Mouse (Mus musculus): Measurements from ENCODE around the gene Cdpf1. TPM values are rescaled to one million over a fixed set of nuclear protein-coding genes. Genes with fewer than 3 reads are reported as not detected.

Gene Cdpf1
- polyA plus RNA-seq, 1 experiment: 17.0 TPM

- TF ChIP-seq MYOG (IDR thresholded peaks at IDR 0.05; ENCODE audit: control insufficient read depth, extremely low read depth, insufficient read length): no peak
- TF ChIP-seq USF1 (IDR thresholded peaks at IDR 0.05; ENCODE audit: low read depth): no peak
- no peak for TF ChIP-seq MYOD1 (IDR thresholded peaks at IDR 0.05; ENCODE audit: control insufficient read depth, insufficient read length, low read depth)
- no peak for TF ChIP-seq FOSL1 (IDR thresholded peaks at IDR 0.05; ENCODE audit: insufficient read depth, low read length, poor library complexity, severe bottlenecking)
- no peak for TF ChIP-seq CTCF (IDR thresholded peaks at IDR 0.05; ENCODE audit: control insufficient read depth, insufficient read depth, insufficient read length)
- no peak for TF ChIP-seq MAX (IDR thresholded peaks at IDR 0.05)
- H3K27me3 ChIP-seq (ENCODE audit: control insufficient read depth, insufficient read depth, insufficient read length): peaks cover 63% of the 10 kb centered on the region
These were observed 37.1 kb downstream of the Cdpf1 start for GRCm38 (mm10) chr15:85774419-85774818.

GRCm38 (mm10) chr15:85772146-85772740 lies 39.3 kb downstream of the Cdpf1 start:
- no peak overlapping the region for H3K4me3 ChIP-seq (ENCODE audit: insufficient read depth, poor library complexity, severe bottlenecking)

More at GRCm38 (mm10) chr15:85774419-85774818, 37.1 kb downstream of the Cdpf1 start:
- Histone ChIP-seq H3ac (ENCODE audit: control insufficient read depth, insufficient read length, low read depth) (no peak overlapping the region), H3K79me3 (ENCODE audit: low read depth) (no peaks in the 10 kb centered on the region), H3K79me2 (ENCODE audit: control insufficient read depth, insufficient read depth) (no peaks in the 10 kb centered on the region), H3K36me3 (ENCODE audit: control insufficient read depth, insufficient read depth) (no peaks in the 10 kb centered on the region), H3K4me3 (ENCODE audit: insufficient read depth, poor library complexity, severe bottlenecking) (no peak overlapping the region)

GRCm38 (mm10) chr15:85771306-85772121 lies 40.0 kb downstream of the Cdpf1 start:
- TF ChIP-seq USF1 (IDR thresholded peaks at IDR 0.05; ENCODE audit: low read depth) (no peak), MYOD1 (IDR thresholded peaks at IDR 0.05; ENCODE audit: control insufficient read depth, insufficient read length, low read depth) (no peak), CTCF (IDR thresholded peaks at IDR 0.05; ENCODE audit: control insufficient read depth, insufficient read depth, insufficient read length) (no peak), CEBPB (IDR thresholded peaks at IDR 0.05; ENCODE audit: low read depth) (no peak), MAX (IDR thresholded peaks at IDR 0.05) (no peak), MYOG (IDR thresholded peaks at IDR 0.05; ENCODE audit: control insufficient read depth, extremely low read depth, insufficient read length) (no peak), FOSL1 (IDR thresholded peaks at IDR 0.05; ENCODE audit: insufficient read depth, low read length, poor library complexity, severe bottlenecking) (no peak)
- H3K36me3 ChIP-seq (ENCODE audit: control insufficient read depth, insufficient read depth): no peaks in the 10 kb centered on the region
- H3K27me3 ChIP-seq (ENCODE audit: control insufficient read depth, insufficient read depth, insufficient read length): peaks cover 77% of the 10 kb centered on the region
- H3K4me3 ChIP-seq (ENCODE audit: insufficient read depth, poor library complexity, severe bottlenecking): no peak overlapping the region
- no peaks in the 10 kb centered on the region for H3K79me3 ChIP-seq (ENCODE audit: low read depth)
- H3ac ChIP-seq (ENCODE audit: control insufficient read depth, insufficient read length, low read depth): no peak overlapping the region
- H3K79me2 ChIP-seq (ENCODE audit: control insufficient read depth, insufficient read depth): no peaks in the 10 kb centered on the region

More at GRCm38 (mm10) chr15:85772146-85772740, 39.3 kb downstream of the Cdpf1 start:
- TF ChIP-seq MAX (IDR thresholded peaks at IDR 0.05) (no peak), FOSL1 (IDR thresholded peaks at IDR 0.05; ENCODE audit: insufficient read depth, low read length, poor library complexity, severe bottlenecking) (no peak)
- Histone ChIP-seq H3K79me2 (ENCODE audit: control insufficient read depth, insufficient read depth) (no peaks in the 10 kb centered on the region), H3K79me3 (ENCODE audit: low read depth) (no peaks in the 10 kb centered on the region), H3K36me3 (ENCODE audit: control insufficient read depth, insufficient read depth) (no peaks in the 10 kb centered on the region), H3K27me3 (ENCODE audit: control insufficient read depth, insufficient read depth, insufficient read length) (peaks cover 81% of the 10 kb centered on the region), H3ac (ENCODE audit: control insufficient read depth, insufficient read length, low read depth) (no peak overlapping the region)

GRCm38 (mm10) chr15:85768991-85769390 lies 42.5 kb downstream of the Cdpf1 start:
- Histone ChIP-seq H3K36me3 (ENCODE audit: control insufficient read depth, insufficient read depth) (no peaks in the 10 kb centered on the region), H3ac (ENCODE audit: control insufficient read depth, insufficient read length, low read depth) (no peak overlapping the region), H3K79me3 (ENCODE audit: low read depth) (no peaks in the 10 kb centered on the region), H3K27me3 (ENCODE audit: control insufficient read depth, insufficient read depth, insufficient read length) (peaks cover 70% of the 10 kb centered on the region), H3K4me3 (ENCODE audit: insufficient read depth, poor library complexity, severe bottlenecking) (no peak overlapping the region), H3K79me2 (ENCODE audit: control insufficient read depth, insufficient read depth) (no peaks in the 10 kb centered on the region)
- TF ChIP-seq FOSL1 (IDR thresholded peaks at IDR 0.05; ENCODE audit: insufficient read depth, low read length, poor library complexity, severe bottlenecking) (no peak), CEBPB (IDR thresholded peaks at IDR 0.05; ENCODE audit: low read depth) (no peak), MYOD1 (IDR thresholded peaks at IDR 0.05; ENCODE audit: control insufficient read depth, insufficient read length, low read depth) (no peak), MAX (IDR thresholded peaks at IDR 0.05) (no peak), MYOG (IDR thresholded peaks at IDR 0.05; ENCODE audit: control insufficient read depth, extremely low read depth, insufficient read length) (no peak), USF1 (IDR thresholded peaks at IDR 0.05; ENCODE audit: low read depth) (no peak), CTCF (IDR thresholded peaks at IDR 0.05; ENCODE audit: control insufficient read depth, insufficient read depth, insufficient read length) (no peak)

GRCm38 (mm10) chr15:85766677-85767076 lies 44.8 kb downstream of the Cdpf1 start:
- no peaks in the 10 kb centered on the region for H3K79me3 ChIP-seq (ENCODE audit: low read depth)
- peaks cover 60% of the 10 kb centered on the region for H3K27me3 ChIP-seq (ENCODE audit: control insufficient read depth, insufficient read depth, insufficient read length)
- H3K4me3 ChIP-seq (ENCODE audit: insufficient read depth, poor library complexity, severe bottlenecking): no peak overlapping the region
- no peaks in the 10 kb centered on the region for H3K36me3 ChIP-seq (ENCODE audit: control insufficient read depth, insufficient read depth)
- TF ChIP-seq CEBPB (IDR thresholded peaks at IDR 0.05; ENCODE audit: low read depth): no peak
- TF ChIP-seq CTCF (IDR thresholded peaks at IDR 0.05; ENCODE audit: control insufficient read depth, insufficient read depth, insufficient read length): no peak
- TF ChIP-seq MYOD1 (IDR thresholded peaks at IDR 0.05; ENCODE audit: control insufficient read depth, insufficient read length, low read depth): no peak
- TF ChIP-seq MAX (IDR thresholded peaks at IDR 0.05): no peak
- TF ChIP-seq MYOG (IDR thresholded peaks at IDR 0.05; ENCODE audit: control insufficient read depth, extremely low read depth, insufficient read length): no peak
- TF ChIP-seq FOSL1 (IDR thresholded peaks at IDR 0.05; ENCODE audit: insufficient read depth, low read length, poor library complexity, severe bottlenecking): no peak
- no peak for TF ChIP-seq USF1 (IDR thresholded peaks at IDR 0.05; ENCODE audit: low read depth)
- no peak overlapping the region for H3ac ChIP-seq (ENCODE audit: control insufficient read depth, insufficient read length, low read depth)
- H3K79me2 ChIP-seq (ENCODE audit: control insufficient read depth, insufficient read depth): no peaks in the 10 kb centered on the region

Data from C2C12 (cell line).